Mouse (Mus musculus): ENCODE results near the gene Gtf2h5.

DNA sequence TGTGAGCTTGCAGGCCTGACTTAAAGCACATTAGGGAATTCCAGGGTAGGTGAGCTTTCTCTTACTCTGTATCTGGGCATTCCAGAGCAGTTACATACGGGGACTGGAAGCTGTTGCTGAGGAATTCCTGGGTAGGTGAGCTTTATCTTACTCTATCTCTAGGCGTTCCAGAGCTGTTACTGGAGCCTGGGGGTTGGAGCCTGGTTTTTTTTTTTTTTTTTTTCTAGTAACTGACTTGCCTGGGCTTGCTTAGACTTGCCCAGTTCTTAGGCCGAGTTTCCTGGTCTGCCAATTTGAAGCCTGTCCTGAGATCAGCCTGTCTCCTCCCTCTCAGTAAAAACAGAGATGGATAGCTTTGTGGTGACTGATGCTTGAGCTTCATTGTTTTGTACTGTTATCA is 48.5 kb downstream of the Gtf2h5 start:
- TF ChIP-seq ZC3H11A (IDR thresholded peaks at IDR 0.05; ENCODE audit: borderline replicate concordance, low read depth, low read length) = no peak
- TF ChIP-seq HCFC1 (IDR thresholded peaks at IDR 0.05; ENCODE audit: borderline replicate concordance, insufficient read depth, low read length) = no peak
